Mouse (Mus musculus): ENCODE measurements around the gene Dennd5a. TPM values are rescaled to one million over a fixed set of nuclear protein-coding genes. Genes with fewer than 3 reads are reported as not detected.
A peak's percentile ranks its signal among the peaks of the same experiment; 100 is the strongest.

Gene Dennd5a
- polyA plus RNA-seq, 1 experiment from 2014 or later: 59.4 TPM

DNA sequence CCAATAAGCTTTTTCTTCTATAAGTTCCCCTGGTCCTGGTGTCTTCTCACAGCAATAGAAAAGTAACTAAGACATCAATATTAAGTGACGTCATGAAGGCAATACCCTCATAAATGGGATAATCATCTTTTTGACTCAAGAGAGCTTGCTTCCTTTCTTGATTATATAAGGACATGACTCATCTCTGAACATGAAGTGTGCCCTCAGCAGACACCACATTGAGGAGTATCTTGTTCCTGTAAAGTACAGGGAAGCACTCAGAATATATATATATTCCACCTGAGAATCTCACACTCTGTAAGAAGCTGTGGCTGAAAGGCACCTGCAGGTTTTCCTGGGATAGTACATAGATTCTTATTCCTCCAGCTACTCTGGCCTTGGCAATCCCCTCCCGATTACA lies 77.7 kb downstream of the Dennd5a start:
- Histone ChIP-seq H3K27me3 (replicated peaks; ENCODE audit: control insufficient read depth, insufficient read depth, low read length) (no peaks in the 10 kb centered on the region), H3K4me1 (ENCODE audit: control insufficient read depth, insufficient read depth, low read length) (no peaks in the 10 kb centered on the region), H3K4me3 (ENCODE audit: low read depth, low read length) (no peak overlapping the region), H3K27ac (ENCODE audit: low read depth, low read length) (no peak overlapping the region), H3K9ac (ENCODE audit: low read length) (no peak overlapping the region), H3K36me3 (ENCODE audit: control insufficient read depth, insufficient read depth, low read length) (peaks cover 3% of the 10 kb centered on the region; the same call in 1 of the 2 replicates), H3K9me3 (replicated peaks; ENCODE audit: control insufficient read depth, low read length) (no peaks in the 10 kb centered on the region), H3K4me2 (ENCODE audit: low read length) (no peak overlapping the region)
- WGBS: 93% methylated on average over 2 of the region's 2 CpGs
- ATAC-seq (no peak), DNase-seq (ENCODE audit: low spot score) (no peak)

DNA sequence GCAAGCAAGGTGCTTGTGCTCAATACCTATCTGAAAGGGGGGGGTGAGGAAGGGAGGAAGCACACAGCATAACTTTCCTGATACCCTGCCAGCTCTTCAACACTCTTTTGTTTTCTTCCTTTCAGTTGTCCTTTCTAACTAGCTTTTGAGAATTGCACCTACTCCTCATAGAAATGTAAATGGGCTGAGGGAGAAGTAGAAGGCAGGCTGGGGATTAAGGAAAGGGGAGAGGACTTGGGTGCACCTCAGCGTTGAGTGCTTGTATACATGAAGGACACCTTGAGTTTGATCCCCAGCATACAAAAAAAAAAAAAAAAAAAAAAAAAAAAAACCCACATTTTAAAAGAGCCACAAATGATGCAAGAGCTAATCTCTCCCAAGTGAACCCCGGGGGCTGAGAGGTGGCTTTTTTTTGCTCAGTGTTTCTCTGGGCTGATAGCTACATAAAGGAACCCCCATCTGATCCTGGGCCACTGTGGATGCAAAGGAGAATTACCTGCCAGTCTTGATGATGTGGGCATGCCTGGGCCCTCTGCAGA lies 78.6 kb downstream of the Dennd5a start:
- WGBS: 49% methylated on average over 2 of the region's 2 CpGs
- no peaks in the 10 kb centered on the region for H3K27me3 ChIP-seq (replicated peaks; ENCODE audit: control insufficient read depth, insufficient read depth, low read length)
- no peak for DNase-seq (ENCODE audit: low spot score)
- H3K4me3 ChIP-seq (ENCODE audit: low read depth, low read length): no peak overlapping the region
- no peak overlapping the region for H3K9ac ChIP-seq (ENCODE audit: low read length)
- H3K4me1 ChIP-seq (ENCODE audit: control insufficient read depth, insufficient read depth, low read length): no peaks in the 10 kb centered on the region
- 0 out of 2 replicates have a peak, but pooled peaks cover under 1% of the 10 kb centered on the region for H3K36me3 ChIP-seq (ENCODE audit: control insufficient read depth, insufficient read depth, low read length)
- H3K4me2 ChIP-seq (ENCODE audit: low read length): no peak overlapping the region
- no peak for ATAC-seq
- H3K27ac ChIP-seq (ENCODE audit: low read depth, low read length): no peak overlapping the region
- no peaks in the 10 kb centered on the region for H3K9me3 ChIP-seq (replicated peaks; ENCODE audit: control insufficient read depth, low read length)

DNA sequence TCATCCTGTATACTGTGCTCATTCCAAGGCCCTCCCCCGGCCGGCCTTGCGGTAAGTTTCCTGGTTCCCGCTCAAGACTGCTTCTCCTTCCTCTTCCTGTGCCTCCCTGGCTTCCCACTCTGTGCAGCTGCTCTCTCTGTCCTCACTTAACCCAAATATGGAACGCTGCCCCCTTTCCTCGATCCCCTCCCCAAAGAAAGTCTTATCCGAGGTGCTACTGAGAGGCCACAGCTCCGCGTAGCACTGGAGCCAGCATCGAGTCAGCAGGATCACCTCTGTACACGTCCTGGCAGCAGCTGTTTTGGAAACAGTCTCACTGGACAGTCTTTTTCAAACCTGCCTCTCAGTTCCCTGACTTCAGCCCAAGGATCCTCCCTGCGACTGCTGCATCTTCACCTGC lies 81.1 kb downstream of the Dennd5a start:
- H3K9ac ChIP-seq (ENCODE audit: low read length): no peak overlapping the region
- 67% methylated on average over 12 of the region's 12 CpGs for WGBS
- H3K4me2 ChIP-seq (ENCODE audit: low read length): no peak overlapping the region
- H3K9me3 ChIP-seq (replicated peaks; ENCODE audit: control insufficient read depth, low read length): no peaks in the 10 kb centered on the region
- ATAC-seq (no peak), DNase-seq (ENCODE audit: low spot score) (no peak)
- H3K36me3 ChIP-seq (ENCODE audit: control insufficient read depth, insufficient read depth, low read length): no peaks in the 10 kb centered on the region
- no peak overlapping the region for H3K4me3 ChIP-seq (ENCODE audit: low read depth, low read length)
- no peak overlapping the region for H3K27ac ChIP-seq (ENCODE audit: low read depth, low read length)
- no peaks in the 10 kb centered on the region for H3K4me1 ChIP-seq (ENCODE audit: control insufficient read depth, insufficient read depth, low read length)
- H3K27me3 ChIP-seq (replicated peaks; ENCODE audit: control insufficient read depth, insufficient read depth, low read length): no peaks in the 10 kb centered on the region

DNA sequence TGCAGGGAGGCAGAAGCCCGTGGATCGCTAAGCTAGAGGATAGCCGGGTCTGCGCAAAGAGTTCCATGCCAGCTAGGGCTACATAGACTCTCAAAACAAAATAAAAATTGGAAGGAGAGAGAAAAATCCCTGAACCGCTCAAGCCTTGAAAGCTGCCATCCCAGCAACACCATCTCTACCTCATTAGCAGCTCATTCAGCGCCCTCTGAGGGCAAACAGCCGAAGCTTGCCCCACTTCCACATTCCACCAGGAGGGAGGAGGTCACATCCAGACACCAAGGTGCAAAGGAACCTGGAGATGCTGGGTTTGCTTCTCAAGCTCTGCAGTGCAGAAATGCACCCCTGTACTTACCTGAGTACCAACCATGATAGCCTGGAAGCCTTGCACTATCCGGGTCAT lies 84.2 kb downstream of the Dennd5a start:
- no peaks in the 10 kb centered on the region for H3K27me3 ChIP-seq (replicated peaks; ENCODE audit: control insufficient read depth, insufficient read depth, low read length)
- H3K9ac ChIP-seq (ENCODE audit: low read length): no peak overlapping the region
- no peak overlapping the region for H3K4me3 ChIP-seq (ENCODE audit: low read depth, low read length)
- no peaks in the 10 kb centered on the region for H3K9me3 ChIP-seq (replicated peaks; ENCODE audit: control insufficient read depth, low read length)
- no peak for DNase-seq (ENCODE audit: low spot score)
- no peaks in the 10 kb centered on the region for H3K36me3 ChIP-seq (ENCODE audit: control insufficient read depth, insufficient read depth, low read length)
- H3K27ac ChIP-seq (ENCODE audit: low read depth, low read length): peak overlapping the region; percentile 6; the same call in 1 of the 2 replicates
- H3K4me2 ChIP-seq (ENCODE audit: low read length): no peak overlapping the region
- 75% methylated on average over 8 of the region's 8 CpGs for WGBS
- ATAC-seq: no peak
- no peaks in the 10 kb centered on the region for H3K4me1 ChIP-seq (ENCODE audit: control insufficient read depth, insufficient read depth, low read length)

DNA sequence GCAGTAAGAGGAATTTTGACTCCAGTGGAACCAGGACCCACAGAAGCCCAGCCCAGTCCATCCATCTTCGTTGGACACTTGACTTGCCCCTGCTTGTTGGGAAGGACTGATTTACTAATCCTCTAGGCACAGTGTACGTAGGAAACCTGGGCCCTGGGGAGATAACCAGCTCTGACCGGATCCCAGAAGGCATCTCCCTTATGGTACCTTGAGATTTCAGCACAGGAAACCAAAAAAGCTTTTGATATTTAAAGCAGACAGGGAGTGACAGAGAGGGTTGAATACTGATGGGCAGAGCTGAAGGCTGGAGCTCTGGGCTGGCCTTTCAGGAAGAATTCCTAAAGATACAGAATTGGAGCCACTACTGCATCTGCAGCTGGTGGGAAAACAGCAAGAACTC lies 84.7 kb downstream of the Dennd5a start:
- no peak for ATAC-seq
- Histone ChIP-seq H3K4me2 (ENCODE audit: low read length) (no peak overlapping the region), H3K9ac (ENCODE audit: low read length) (no peak overlapping the region), H3K27ac (ENCODE audit: low read depth, low read length) (peak overlapping the region; percentile 6; the same call in 1 of the 2 replicates), H3K27me3 (replicated peaks; ENCODE audit: control insufficient read depth, insufficient read depth, low read length) (no peaks in the 10 kb centered on the region), H3K9me3 (replicated peaks; ENCODE audit: control insufficient read depth, low read length) (no peaks in the 10 kb centered on the region), H3K36me3 (ENCODE audit: control insufficient read depth, insufficient read depth, low read length) (no peaks in the 10 kb centered on the region), H3K4me1 (ENCODE audit: control insufficient read depth, insufficient read depth, low read length) (no peaks in the 10 kb centered on the region), H3K4me3 (ENCODE audit: low read depth, low read length) (no peak overlapping the region)
- WGBS: 72% methylated on average over 3 of the region's 3 CpGs
- no peak for DNase-seq (ENCODE audit: low spot score)

DNA sequence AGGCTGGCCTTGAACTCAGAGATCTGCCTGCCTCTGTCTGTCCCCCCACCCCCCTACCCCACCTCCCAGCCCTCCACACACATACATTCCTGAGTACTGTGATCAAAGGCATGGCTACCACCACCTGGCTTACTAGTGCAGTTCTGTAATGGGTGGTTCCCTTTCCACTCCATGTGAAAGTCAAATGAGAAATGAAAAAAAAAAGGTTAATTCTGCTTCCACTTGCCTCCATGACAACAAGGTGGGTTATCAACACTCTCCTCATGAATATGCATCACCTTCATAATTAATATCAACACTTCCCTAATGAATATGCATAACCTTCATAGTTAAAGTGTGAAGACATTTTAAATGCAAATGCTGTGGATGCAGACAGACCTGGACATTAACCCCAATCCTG lies 85.2 kb downstream of the Dennd5a start:
- no peaks in the 10 kb centered on the region for H3K4me1 ChIP-seq (ENCODE audit: control insufficient read depth, insufficient read depth, low read length)
- H3K4me3 ChIP-seq (ENCODE audit: low read depth, low read length): no peak overlapping the region
- H3K9ac ChIP-seq (ENCODE audit: low read length): no peak overlapping the region
- H3K36me3 ChIP-seq (ENCODE audit: control insufficient read depth, insufficient read depth, low read length): no peaks in the 10 kb centered on the region
- H3K4me2 ChIP-seq (ENCODE audit: low read length): no peak overlapping the region
- 0 out of 2 replicates have a peak overlapping the region, but pooled peaks have one; percentile 6 for H3K27ac ChIP-seq (ENCODE audit: low read depth, low read length)
- ATAC-seq (peak; percentile 81), DNase-seq (ENCODE audit: low spot score) (peak; percentile 69)
- no peaks in the 10 kb centered on the region for H3K9me3 ChIP-seq (replicated peaks; ENCODE audit: control insufficient read depth, low read length)
- H3K27me3 ChIP-seq (replicated peaks; ENCODE audit: control insufficient read depth, insufficient read depth, low read length): no peaks in the 10 kb centered on the region

DNA sequence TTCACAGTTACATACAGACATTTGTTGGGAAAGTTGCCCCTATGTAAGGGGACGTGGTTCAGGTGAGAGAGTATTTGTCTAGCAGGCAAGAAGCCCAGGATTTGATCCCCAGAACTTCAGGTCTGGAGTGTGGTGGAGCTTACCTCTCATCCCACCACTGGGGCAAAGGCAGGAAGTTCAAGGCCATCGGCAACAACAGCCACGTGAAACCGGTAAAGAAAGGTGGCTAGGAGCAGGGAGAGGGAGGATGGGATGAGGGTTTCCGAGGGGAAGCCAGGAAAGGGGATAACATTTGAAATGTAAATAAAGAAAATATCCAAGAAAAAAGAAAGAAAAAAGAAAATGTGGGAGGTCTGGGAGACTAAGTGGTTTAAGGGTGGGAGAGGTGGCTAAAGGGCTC lies 87.1 kb downstream of the Dennd5a start:
- H3K4me3 ChIP-seq (ENCODE audit: low read depth, low read length): no peak overlapping the region
- H3K4me1 ChIP-seq (ENCODE audit: control insufficient read depth, insufficient read depth, low read length): no peaks in the 10 kb centered on the region
- H3K27me3 ChIP-seq (replicated peaks; ENCODE audit: control insufficient read depth, insufficient read depth, low read length): no peaks in the 10 kb centered on the region
- H3K27ac ChIP-seq (ENCODE audit: low read depth, low read length): no peak overlapping the region
- DNase-seq (ENCODE audit: low spot score) (no peak), ATAC-seq (no peak)
- H3K9me3 ChIP-seq (replicated peaks; ENCODE audit: control insufficient read depth, low read length): no peaks in the 10 kb centered on the region
- H3K9ac ChIP-seq (ENCODE audit: low read length): no peak overlapping the region
- WGBS: 57% methylated on average over 5 of the region's 5 CpGs
- no peaks in the 10 kb centered on the region for H3K36me3 ChIP-seq (ENCODE audit: control insufficient read depth, insufficient read depth, low read length)
- H3K4me2 ChIP-seq (ENCODE audit: low read length): no peak overlapping the region

DNA sequence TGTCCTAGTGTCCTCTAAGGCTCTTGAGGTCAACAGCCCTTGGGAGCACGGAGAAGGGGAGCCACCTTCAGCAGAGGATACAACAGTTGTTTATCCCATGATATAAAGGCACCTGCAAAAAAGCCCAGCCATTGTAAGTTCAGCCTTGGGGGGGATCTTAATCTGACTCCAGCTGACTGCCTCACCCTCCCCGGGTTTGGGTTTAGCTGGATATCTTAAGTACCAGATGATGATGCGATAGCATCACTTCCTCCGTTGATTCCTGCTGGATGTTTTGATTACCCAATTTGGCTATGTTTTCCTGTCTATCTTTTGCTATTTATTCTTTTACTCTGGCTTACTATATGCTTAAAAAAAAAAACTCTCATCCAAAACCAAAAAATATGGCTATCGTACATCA lies 89.0 kb downstream of the Dennd5a start:
- WGBS: 92% methylated on average over 5 of the region's 5 CpGs
- Histone ChIP-seq H3K4me2 (ENCODE audit: low read length) (no peak overlapping the region), H3K9ac (ENCODE audit: low read length) (no peak overlapping the region), H3K36me3 (ENCODE audit: control insufficient read depth, insufficient read depth, low read length) (no peaks in the 10 kb centered on the region), H3K4me3 (ENCODE audit: low read depth, low read length) (no peak overlapping the region), H3K27ac (ENCODE audit: low read depth, low read length) (no peak overlapping the region), H3K9me3 (replicated peaks; ENCODE audit: control insufficient read depth, low read length) (no peaks in the 10 kb centered on the region), H3K4me1 (ENCODE audit: control insufficient read depth, insufficient read depth, low read length) (peaks cover 3% of the 10 kb centered on the region; the same call in 1 of the 2 replicates), H3K27me3 (replicated peaks; ENCODE audit: control insufficient read depth, insufficient read depth, low read length) (no peaks in the 10 kb centered on the region; the same call in 1 of the 2 replicates)
- ATAC-seq (no peak), DNase-seq (ENCODE audit: low spot score) (no peak)

DNA sequence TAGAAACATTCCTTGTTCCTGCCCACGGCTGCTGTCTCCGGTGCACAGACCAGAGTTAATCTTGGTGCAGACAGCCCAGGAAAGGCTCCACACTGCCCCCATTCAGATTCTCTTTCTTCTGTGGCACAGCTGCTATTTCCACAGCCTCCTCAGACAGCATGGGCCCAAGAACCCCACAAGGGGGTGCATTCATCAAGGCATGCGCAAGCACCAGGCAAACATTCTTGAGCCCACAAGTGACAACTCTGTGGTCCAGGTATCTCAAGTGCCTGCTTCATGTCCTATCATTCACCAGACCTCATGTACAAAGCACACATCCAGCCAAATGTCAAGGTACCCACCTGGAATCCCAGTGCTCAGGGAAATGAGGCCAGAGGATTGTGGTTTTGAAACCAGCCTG lies 91.8 kb downstream of the Dennd5a start:
- 19% methylated on average over 3 of the region's 3 CpGs for WGBS
- Histone ChIP-seq H3K4me2 (ENCODE audit: low read length) (no peak overlapping the region), H3K4me1 (ENCODE audit: control insufficient read depth, insufficient read depth, low read length) (peaks cover 3% of the 10 kb centered on the region; the same call in 1 of the 2 replicates), H3K4me3 (ENCODE audit: low read depth, low read length) (no peak overlapping the region), H3K27ac (ENCODE audit: low read depth, low read length) (no peak overlapping the region), H3K36me3 (ENCODE audit: control insufficient read depth, insufficient read depth, low read length) (no peaks in the 10 kb centered on the region), H3K9ac (ENCODE audit: low read length) (no peak overlapping the region), H3K9me3 (replicated peaks; ENCODE audit: control insufficient read depth, low read length) (no peaks in the 10 kb centered on the region), H3K27me3 (replicated peaks; ENCODE audit: control insufficient read depth, insufficient read depth, low read length) (peaks cover 14% of the 10 kb centered on the region)
- ATAC-seq: peak; percentile 47; the same call in 1 of the 2 replicates
- DNase-seq (ENCODE audit: low spot score): peak; percentile 55

Data from forebrain, embryonic 14.5 days (tissue).